Mouse (Mus musculus): Measurements from ENCODE around the gene Nr2c2ap. TPM values are rescaled to one million over a fixed set of nuclear protein-coding genes. Genes with fewer than 3 reads are reported as not detected.

Gene Nr2c2ap
- polyA plus RNA-seq, 1 experiment = 0.41 TPM

- peak overlapping the region; percentile 28 for H3K4me3 ChIP-seq (replicated peaks)
- H3K9me3 ChIP-seq (ENCODE audit: control insufficient read depth, low read length) = no peaks in the 10 kb centered on the region
- TF ChIP-seq GATA1 (IDR thresholded peaks at IDR 0.05; ENCODE audit: low read length) (no peak), TAL1 (IDR thresholded peaks at IDR 0.05; ENCODE audit: low read length) (no peak)
- H3K36me3 ChIP-seq (ENCODE audit: control insufficient read depth) = no peaks in the 10 kb centered on the region
- peaks cover 16% of the 10 kb centered on the region for H3K4me1 ChIP-seq (ENCODE audit: control insufficient read depth)
- peaks cover 31% of the 10 kb centered on the region for H3K27me3 ChIP-seq (ENCODE audit: control insufficient read depth)
Measured at GRCm38 (mm10) chr8:70152537-70153257, 21.6 kb downstream of the Nr2c2ap start.

DNA sequence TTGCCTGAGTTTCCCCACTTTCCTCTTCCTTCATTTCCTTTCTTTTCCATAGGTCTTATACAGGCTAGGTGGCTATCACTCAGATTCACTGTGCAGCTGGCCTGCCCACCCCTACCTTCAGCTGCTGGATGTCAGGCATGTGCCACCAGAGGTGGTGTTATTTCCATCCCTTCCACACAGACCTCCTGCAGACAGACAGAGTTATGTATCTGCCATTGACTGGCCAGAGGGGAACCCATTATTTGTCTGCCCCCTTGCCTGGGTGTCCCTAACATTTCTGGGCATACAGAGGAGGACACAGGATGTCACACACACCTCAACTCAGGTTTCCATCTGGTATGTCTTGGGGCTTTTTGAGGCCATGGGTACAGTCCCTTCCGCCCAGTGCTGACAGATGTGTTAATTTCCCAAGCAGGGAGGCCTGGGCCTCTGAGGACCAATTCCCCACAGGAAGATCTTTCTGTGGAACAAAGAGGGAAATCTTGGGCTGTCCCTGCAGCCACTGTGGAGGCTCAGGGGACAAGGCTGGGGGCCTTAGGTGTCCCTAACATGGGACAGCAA, 26.2 kb downstream of the Nr2c2ap start:
- no peak for TF ChIP-seq GATA1 (IDR thresholded peaks at IDR 0.05; ENCODE audit: low read length)
- TF ChIP-seq TAL1 (IDR thresholded peaks at IDR 0.05; ENCODE audit: low read length) = no peak
- no peak overlapping the region for H3K4me3 ChIP-seq (replicated peaks)
- no peaks in the 10 kb centered on the region for H3K36me3 ChIP-seq (ENCODE audit: control insufficient read depth)
- peaks cover 21% of the 10 kb centered on the region for H3K4me1 ChIP-seq (ENCODE audit: control insufficient read depth)
- H3K9me3 ChIP-seq (ENCODE audit: control insufficient read depth, low read length) = no peaks in the 10 kb centered on the region
- H3K27me3 ChIP-seq (ENCODE audit: control insufficient read depth) = peaks cover 64% of the 10 kb centered on the region

DNA sequence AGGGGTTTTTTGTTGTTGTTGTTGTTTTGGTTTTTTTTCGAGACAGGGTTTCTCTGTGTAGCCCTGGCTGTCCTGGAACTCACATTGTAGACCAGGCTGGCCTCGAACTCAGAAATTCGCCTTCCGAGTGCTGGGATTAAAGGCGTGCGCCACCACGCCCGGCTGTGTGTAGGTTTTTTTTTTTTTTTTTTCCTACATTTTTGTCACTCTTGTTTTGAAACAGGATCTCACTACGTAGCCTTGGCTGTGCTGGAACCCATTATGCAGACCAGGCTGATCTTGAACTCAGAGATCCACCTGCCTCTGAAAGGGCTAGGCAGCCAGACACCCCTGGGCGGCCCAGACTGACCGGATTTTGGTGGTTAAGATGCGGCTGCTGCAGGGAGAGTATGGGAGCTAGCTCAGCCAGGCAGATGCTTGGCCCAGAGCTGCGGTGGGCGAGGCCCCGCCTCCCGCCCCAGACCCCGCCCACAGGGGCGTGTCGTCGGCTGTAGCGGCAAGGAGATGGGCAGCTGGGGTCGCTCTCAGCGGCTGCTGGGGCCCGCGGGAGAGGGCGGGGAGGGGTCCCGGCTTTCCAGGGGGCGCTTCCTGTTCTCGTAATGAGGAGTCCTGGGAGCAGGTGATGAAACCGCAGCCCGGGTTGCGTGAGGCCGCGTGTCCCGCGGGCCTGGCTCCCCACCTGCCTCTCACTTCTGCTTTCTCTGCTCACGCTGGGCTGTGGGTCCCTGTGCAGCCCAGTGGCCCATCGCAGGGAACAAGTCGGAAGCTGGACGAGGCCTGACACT, 27.1 kb downstream of the Nr2c2ap start:
- TF ChIP-seq GATA1 (IDR thresholded peaks at IDR 0.05; ENCODE audit: low read length) (no peak), TAL1 (IDR thresholded peaks at IDR 0.05; ENCODE audit: low read length) (no peak)
- Histone ChIP-seq H3K27me3 (ENCODE audit: control insufficient read depth) (peaks cover 62% of the 10 kb centered on the region), H3K4me3 (replicated peaks) (peak overlapping the region; percentile 65), H3K36me3 (ENCODE audit: control insufficient read depth) (no peaks in the 10 kb centered on the region), H3K4me1 (ENCODE audit: control insufficient read depth) (peaks cover 12% of the 10 kb centered on the region), H3K9me3 (ENCODE audit: control insufficient read depth, low read length) (no peaks in the 10 kb centered on the region)

GRCm38 (mm10) chr8:70159211-70159610, 28.1 kb downstream of the Nr2c2ap start:
- Histone ChIP-seq H3K27me3 (ENCODE audit: control insufficient read depth) (peaks cover 67% of the 10 kb centered on the region), H3K4me1 (ENCODE audit: control insufficient read depth) (peaks cover 12% of the 10 kb centered on the region), H3K36me3 (ENCODE audit: control insufficient read depth) (no peaks in the 10 kb centered on the region), H3K9me3 (ENCODE audit: control insufficient read depth, low read length) (no peaks in the 10 kb centered on the region), H3K4me3 (replicated peaks) (no peak overlapping the region)
- TF ChIP-seq TAL1 (IDR thresholded peaks at IDR 0.05; ENCODE audit: low read length) (no peak), GATA1 (IDR thresholded peaks at IDR 0.05; ENCODE audit: low read length) (no peak)

GRCm38 (mm10) chr8:70160015-70160414, 28.9 kb downstream of the Nr2c2ap start:
- H3K9me3 ChIP-seq (ENCODE audit: control insufficient read depth, low read length) = no peaks in the 10 kb centered on the region
- no peak overlapping the region for H3K4me3 ChIP-seq (replicated peaks)
- no peak for TF ChIP-seq TAL1 (IDR thresholded peaks at IDR 0.05; ENCODE audit: low read length)
- no peak for TF ChIP-seq GATA1 (IDR thresholded peaks at IDR 0.05; ENCODE audit: low read length)
- H3K27me3 ChIP-seq (ENCODE audit: control insufficient read depth) = peaks cover 67% of the 10 kb centered on the region
- H3K4me1 ChIP-seq (ENCODE audit: control insufficient read depth) = peaks cover 13% of the 10 kb centered on the region
- H3K36me3 ChIP-seq (ENCODE audit: control insufficient read depth) = no peaks in the 10 kb centered on the region

DNA sequence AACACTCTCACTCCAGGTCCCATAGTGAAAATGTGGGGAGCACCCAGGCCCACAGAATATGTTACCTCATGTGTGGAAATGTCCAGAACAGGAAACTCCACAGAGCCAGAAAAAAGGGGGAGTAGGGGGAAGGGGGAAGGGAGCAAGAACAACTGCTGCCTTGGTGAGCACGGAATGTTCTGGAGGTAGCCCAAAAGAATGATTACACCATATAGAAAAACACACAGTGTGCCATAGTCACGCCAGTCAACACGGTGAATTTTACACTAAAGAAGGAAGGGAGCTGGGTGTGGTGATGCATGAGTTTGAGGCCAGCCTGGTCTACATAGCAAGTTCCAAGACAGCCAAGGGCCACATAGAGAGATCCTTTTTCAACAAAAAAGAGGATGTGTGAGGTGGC, 32.2 kb downstream of the Nr2c2ap start:
- Histone ChIP-seq H3K4me3 (replicated peaks) (no peak overlapping the region), H3K27me3 (ENCODE audit: control insufficient read depth) (peaks cover 68% of the 10 kb centered on the region), H3K36me3 (ENCODE audit: control insufficient read depth) (no peaks in the 10 kb centered on the region), H3K9me3 (ENCODE audit: control insufficient read depth, low read length) (no peaks in the 10 kb centered on the region), H3K4me1 (ENCODE audit: control insufficient read depth) (peaks cover 19% of the 10 kb centered on the region)
- TF ChIP-seq GATA1 (IDR thresholded peaks at IDR 0.05; ENCODE audit: low read length) (no peak), TAL1 (IDR thresholded peaks at IDR 0.05; ENCODE audit: low read length) (no peak)

DNA sequence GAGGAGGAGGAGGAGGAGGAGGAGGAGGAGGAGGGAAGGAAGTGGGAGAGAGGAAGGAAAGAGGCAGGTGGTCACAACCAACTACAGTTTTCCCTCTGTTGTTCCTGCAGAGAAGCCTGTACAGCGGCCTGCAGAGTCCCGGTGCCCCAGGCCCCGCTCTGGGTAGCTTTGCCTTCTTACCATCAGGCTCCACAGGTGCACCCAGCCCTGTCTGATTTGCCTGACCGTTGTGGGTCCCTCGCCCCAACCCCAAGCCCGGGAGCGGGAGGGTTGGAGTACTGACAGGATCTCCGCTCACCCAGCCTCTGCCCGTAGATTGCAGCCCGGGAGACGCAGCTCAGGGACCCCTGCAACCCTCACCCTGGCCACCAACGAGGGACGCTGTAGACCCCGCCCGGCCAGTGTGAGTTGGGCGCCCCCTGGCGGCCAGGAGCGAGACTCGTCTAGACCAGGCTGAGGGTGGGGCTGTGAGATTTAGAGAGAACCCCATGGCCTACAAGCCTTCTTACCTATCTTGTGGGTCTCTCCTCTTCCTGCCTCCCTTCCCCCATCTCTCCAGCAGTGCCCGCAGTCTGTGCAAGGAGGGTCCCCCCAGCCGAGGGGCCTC, 35.5 kb downstream of the Nr2c2ap start:
- TF ChIP-seq TAL1 (IDR thresholded peaks at IDR 0.05; ENCODE audit: low read length) = no peak
- no peak for TF ChIP-seq GATA1 (IDR thresholded peaks at IDR 0.05; ENCODE audit: low read length)
- H3K9me3 ChIP-seq (ENCODE audit: control insufficient read depth, low read length) = no peaks in the 10 kb centered on the region
- H3K4me3 ChIP-seq (replicated peaks) = no peak overlapping the region
- H3K36me3 ChIP-seq (ENCODE audit: control insufficient read depth) = no peaks in the 10 kb centered on the region
- H3K4me1 ChIP-seq (ENCODE audit: control insufficient read depth) = peaks cover 30% of the 10 kb centered on the region
- H3K27me3 ChIP-seq (ENCODE audit: control insufficient read depth) = peaks cover 40% of the 10 kb centered on the region

GRCm38 (mm10) chr8:70170116-70170515, 39.0 kb downstream of the Nr2c2ap start:
- TF ChIP-seq TAL1 (IDR thresholded peaks at IDR 0.05; ENCODE audit: low read length) (no peak), GATA1 (IDR thresholded peaks at IDR 0.05; ENCODE audit: low read length) (no peak)
- peaks cover 10% of the 10 kb centered on the region for H3K36me3 ChIP-seq (ENCODE audit: control insufficient read depth)
- H3K4me1 ChIP-seq (ENCODE audit: control insufficient read depth) = peaks cover 58% of the 10 kb centered on the region
- H3K27me3 ChIP-seq (ENCODE audit: control insufficient read depth) = peaks cover 22% of the 10 kb centered on the region
- no peaks in the 10 kb centered on the region for H3K9me3 ChIP-seq (ENCODE audit: control insufficient read depth, low read length)
- H3K4me3 ChIP-seq (replicated peaks) = no peak overlapping the region

GRCm38 (mm10) chr8:70170748-70171147, 39.6 kb downstream of the Nr2c2ap start:
- TF ChIP-seq GATA1 (IDR thresholded peaks at IDR 0.05; ENCODE audit: low read length) (no peak), TAL1 (IDR thresholded peaks at IDR 0.05; ENCODE audit: low read length) (no peak)
- H3K4me1 ChIP-seq (ENCODE audit: control insufficient read depth) = peaks cover 58% of the 10 kb centered on the region

More at GRCm38 (mm10) chr8:70170748-70171147, 39.6 kb downstream of the Nr2c2ap start:
- H3K9me3 ChIP-seq (ENCODE audit: control insufficient read depth, low read length) = no peaks in the 10 kb centered on the region
- H3K36me3 ChIP-seq (ENCODE audit: control insufficient read depth) = peaks cover 13% of the 10 kb centered on the region
- no peak overlapping the region for H3K4me3 ChIP-seq (replicated peaks)
- H3K27me3 ChIP-seq (ENCODE audit: control insufficient read depth) = peaks cover 16% of the 10 kb centered on the region

Measured in erythroblast, embryonic 14.5 days (primary cell).